Mouse (Mus musculus): ENCODE results near the gene Gm44579.

The Gm44579 gene

DNA sequence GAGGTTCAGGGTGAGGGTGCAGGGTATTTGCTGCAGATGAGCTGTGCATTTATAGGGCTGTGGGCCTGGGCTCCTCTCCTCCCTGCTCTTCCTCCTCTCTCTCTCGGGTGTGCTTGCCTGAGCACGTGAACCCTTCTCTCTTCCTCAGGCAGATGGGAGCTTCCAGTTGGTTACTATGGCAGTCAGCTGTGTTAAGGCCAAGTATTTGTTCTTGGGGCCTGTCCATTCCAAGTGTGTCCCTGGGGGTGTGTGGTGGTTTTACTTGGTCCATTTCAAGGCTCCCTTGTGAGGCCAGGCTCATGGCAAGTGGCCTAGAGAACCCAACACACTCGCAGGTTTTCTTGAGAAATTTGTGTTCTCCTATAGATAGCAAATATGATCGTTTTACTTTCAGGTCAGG is at the start of gene Gm44579, which contains the start of gene Olfr287:
Gm44579 (minus strand) TSS at position 101 of the 400 bp plus-strand sequence.
Olfr287 (minus strand) TSS at position 180 of the 400 bp plus-strand sequence.
- DNase-seq: no peak

DNA sequence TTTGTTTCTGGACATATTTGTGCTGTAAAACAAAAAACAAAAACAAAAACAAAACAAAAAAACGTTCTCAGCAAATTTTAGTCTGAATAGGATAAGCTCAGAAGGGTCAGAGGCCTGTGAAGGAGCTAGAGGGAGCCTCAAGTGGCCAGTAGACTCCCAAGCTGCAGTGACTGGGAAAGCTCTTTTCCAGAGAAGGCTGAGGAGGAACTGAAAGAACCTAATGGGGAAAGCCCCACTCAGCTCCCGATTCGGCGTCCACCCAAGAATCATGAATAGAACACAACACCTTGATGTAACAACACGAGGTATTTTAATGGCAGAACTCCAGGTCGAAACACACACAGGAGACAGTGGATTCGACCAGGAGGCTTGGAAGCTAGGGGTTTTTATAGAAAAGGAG is 37.0 kb upstream of the Gm44579 start:
- DNase-seq: no peak

DNA sequence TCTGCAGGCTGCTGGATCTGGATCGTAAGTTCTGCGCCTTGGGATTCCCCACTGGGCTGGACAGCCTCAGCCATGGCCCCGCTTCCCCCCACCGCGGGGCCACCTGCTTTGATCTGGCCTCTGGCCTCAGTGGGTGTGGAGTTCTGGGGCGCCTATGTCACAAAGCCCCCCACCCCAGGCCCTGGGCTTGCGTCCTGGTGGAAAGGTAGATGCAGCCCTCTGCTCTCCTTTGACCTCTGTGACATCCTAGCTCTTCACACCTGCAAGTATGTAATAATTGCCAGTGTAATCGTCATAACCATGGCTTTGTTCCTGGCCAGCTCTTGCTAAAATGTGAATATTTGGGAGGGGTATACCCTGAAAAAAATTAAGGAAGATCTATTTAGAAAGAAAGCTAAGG is 36.4 kb upstream of the Gm44579 start, which contains the start of gene H1fnt:
H1fnt (minus strand) TSS at position 101 of the 400 bp plus-strand sequence.
- DNase-seq: no peak

DNA sequence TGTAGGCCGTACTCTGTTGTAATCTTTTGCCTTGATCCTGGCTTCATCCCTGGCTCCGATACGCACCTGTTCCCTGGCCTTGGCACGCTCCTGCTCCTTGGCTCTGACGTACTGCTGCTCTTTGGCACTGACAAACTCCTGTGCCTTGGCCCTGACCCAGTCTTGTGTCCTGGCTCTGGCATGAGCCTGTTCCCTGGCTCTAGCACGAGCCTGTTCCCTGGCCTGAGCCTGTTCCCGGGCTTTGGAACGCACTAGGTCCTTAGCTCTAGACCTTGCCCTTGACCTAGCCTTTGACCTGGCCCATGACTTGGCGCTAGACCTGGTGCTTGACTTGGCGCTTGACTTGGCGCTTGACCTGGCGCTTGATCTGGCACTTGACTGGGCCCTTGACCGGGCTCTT is 35.5 kb upstream of the Gm44579 start:
- DNase-seq: peak; percentile 81 to 84

DNA sequence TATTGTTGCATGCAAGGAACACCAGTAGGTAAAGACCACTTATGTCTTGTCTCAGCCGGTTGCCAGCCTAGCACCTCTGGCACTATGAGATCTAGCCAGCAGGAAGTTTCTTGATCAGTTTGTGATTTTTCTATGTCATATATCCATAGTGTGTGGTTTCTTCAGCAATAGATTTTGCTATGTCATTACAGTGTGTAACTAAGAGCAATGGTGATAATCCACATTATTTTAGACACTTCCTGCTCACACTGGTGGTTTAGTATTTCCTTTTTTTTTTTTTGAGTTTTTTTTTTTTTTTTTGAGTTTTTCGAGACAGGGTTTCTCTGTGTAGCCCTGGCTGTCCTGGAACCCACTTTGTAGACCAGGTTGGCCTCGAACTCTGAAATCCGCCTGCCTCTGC is 14.7 kb upstream of the Gm44579 start:
- no peak for DNase-seq

DNA sequence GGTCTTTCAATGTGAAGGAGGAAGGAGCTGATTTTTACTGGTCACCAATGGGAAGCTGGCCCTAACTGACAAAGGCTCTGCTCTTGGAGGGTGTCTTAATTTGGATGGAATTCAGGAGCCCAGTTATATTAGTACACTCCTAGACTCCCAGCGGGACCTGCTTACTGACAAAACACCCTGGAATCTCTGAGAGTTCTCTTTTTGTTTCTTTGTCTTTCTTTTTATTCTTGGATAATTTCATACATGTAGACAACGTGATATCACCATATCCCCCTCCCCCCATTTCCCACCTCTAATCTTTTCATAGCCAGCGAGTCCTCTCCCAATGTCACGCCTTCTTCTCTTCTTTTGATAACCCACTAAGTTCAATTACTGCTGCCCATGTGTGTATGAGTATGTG is 13.6 kb upstream of the Gm44579 start, which contains the start of gene Olfr286:
Olfr286 (minus strand) TSS at position 101 of the 400 bp plus-strand sequence.
- DNase-seq: no peak

DNA sequence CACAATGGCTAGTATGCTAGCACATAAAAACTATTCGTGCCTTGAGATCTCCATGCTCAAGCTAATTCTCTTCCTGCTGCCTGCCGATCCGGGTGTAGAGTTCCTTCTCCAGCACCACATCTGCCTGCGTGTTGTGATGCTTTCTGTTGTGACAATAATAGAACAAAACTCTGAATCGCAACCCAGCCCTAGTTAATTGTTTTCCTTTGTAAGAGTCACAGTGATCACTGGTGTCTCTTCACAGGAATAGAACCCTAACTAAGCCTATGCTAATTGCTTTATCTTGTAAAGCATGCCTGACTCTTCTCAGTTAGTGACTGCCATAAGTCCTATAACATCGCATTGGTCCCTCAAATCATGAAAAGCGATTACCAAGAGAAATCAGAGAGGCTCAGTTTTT is 5.3 kb upstream of the Gm44579 start:
- no peak for DNase-seq

DNA sequence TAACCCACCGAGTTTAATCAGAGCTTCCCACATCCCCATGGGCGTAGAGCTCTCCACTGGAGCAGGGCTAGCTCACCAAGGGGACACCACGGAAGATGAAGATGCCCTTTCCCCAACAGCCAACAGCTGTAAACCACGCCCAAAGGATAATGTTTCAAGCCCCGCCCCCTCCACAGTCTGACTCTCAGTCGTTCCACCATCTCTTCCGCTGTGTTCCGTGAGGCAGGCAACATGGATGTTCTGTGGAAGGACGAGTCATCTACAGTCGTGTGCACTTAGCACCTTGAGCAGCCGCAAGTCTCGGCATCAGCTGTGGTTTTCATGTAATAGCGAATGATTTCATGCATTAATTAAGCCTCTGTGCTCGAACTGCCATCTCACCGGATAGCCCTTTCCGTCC is 4.8 kb upstream of the Gm44579 start:
- DNase-seq: peak in 1 of 2 experiments; percentile 4

DNA sequence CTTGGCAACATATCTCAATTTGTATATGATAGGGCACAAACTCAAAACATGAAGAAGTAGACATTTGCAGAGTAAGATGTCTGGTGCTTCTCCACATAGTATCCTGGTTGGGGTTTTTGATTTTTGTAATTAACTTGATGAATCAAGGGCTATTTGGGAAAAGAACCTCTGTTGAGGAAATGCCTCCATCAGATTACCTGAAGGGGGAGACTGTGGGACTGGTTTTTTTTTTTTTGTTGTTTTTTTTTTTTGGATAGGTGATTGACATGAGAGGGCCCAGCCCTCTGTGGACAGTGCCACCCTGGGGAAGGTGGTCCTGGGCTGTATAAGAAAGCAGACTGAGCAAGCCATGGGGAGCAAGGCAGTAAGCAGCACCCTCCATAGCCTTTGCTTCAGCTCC is 1.6 kb upstream of the Gm44579 start:
- no peak for DNase-seq

DNA sequence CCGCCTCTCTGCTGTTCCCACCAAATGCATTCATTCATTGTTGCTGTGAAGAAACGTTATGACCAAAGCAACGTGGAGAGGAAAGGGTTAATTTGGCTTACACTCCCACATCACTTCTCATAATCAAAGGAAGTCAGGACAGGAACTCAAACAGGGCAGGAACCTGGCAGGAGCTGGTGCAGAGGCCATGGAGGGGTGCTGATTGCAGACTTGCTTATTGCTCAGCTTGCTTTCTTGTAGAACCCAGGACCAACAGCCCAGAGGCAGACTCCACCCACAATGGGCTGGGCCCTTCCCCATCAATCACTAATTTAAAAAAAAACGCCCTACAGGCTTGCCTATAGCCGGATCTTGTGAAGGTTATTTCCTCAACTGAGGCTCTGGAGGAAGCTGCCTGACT is 6.6 kb downstream of the Gm44579 start:
- no peak for DNase-seq

DNA sequence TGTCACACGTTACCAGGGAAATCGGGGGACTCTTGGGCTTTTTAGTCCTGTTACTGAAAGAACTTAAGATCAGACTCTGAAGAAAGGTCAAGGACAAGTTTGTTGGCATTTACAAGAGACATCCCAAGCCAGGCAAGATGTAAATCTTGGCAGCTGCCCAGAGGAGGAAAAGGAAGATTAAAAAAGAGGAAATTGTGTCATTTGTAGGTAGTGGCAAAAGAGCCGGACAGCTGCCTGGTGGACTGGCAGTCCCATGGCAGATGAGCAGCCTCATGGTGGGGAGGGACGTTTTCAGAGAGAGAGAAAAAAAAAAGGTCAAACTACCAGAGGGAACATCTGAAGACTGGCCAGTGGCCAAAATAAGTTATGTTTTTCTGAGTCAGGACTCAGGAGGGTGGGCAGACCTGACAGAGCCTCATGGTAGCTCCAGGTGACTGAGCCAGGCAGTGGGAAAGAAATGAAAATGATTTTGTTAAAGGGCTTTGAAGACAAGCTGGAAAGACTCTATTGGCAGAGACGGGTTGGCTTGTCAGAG is 7.4 kb downstream of the Gm44579 start:
- DNase-seq: peak; percentile 12 to 37

DNA sequence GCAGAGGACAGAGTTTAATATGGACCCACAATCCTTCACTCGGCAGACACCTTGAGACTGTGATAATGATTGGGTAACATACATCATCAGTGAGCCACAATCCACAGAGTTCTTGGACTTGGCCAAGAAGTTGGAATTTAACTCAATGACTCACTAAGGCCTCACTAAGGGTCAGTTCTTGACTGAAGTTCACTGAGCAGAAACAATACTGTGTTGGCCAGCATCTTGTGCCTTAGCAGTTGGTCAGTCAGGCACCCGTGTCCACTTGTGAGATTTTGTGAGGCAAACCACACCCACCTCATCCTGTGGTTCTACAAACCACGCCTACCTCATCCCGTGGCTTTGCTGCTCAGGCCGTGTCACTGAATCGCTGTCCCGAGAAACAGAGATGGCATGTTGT is 11.1 kb downstream of the Gm44579 start:
- DNase-seq: peak; percentile 52 to 73

DNA sequence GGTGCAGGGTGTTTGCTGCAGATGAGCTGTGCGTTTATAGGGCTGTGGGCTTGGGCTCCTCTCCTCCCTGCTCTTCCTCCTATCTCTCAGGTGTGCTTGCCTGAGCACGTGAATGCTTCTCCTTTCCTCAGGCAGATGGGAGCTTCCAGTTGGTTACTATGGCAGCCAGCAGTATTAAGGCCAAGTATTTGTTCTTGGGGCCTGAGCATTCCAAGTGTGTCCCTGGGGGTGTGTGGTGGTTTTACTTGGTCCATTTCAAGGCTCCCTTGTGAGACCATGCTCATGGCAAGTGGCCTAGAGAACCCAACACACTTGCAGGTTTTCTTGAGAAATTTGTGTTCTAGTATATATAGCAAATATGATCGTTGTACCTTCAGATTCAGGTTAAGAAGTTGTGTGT is 25.3 kb downstream of the Gm44579 start, which contains the start of gene Olfr288:
Olfr288 (minus strand) TSS at position 101 of the 400 bp plus-strand sequence.
- DNase-seq: no peak

DNA sequence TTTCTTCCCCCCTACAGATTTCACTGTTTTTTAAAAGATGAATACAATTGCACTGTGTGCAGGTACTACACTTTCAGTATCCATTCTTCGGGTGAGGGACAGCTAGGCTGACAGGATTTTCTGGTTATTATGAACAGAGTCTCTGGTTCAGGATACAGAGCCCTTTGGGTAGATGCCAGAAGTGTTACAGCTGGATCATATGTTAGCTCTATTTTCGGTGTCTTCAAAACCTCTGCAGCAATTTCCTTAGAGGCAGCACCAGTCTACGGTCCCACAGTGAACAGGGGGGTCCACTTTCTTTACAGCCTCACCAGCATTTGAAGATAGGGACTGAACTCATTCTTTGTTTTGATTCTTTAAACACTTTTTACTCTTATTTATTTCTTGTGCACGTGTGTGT is 36.3 kb downstream of the Gm44579 start:
- no peak for DNase-seq

DNA sequence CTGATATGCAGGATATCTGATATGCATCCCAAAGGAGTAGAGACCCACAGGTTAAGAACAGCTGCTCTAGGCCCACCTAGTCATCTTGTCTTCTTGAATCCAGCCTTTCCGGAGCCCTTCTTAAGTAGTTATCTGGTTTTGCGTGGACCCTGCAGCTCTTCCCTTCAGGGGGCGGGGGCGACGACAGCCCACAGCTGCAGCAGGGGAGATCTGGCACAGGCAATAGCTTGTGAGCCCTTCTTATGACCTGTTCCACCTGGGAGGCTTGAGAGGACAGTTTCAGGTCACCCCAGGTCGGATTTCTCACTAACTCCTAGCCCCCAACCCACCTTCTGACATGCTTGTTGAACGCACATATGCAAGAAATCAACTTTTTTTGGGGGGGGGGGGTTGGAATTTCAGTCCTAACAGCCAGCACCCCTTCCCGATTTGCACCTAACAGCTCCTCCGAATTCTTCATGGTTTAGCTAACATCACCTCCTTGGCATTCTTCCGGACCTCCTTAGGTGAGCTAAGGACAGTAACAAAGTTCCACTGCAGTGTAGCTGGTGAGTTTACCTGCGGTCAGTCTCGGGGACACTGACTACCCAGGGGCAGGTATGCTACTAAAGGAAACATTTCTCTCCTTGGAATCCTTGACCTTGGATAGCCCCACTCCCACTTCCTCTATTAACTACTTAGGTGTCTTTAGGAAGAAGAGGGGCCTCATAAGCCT is 38.8 kb downstream of the Gm44579 start:
- peak; percentile 23 to 37 for DNase-seq

DNA sequence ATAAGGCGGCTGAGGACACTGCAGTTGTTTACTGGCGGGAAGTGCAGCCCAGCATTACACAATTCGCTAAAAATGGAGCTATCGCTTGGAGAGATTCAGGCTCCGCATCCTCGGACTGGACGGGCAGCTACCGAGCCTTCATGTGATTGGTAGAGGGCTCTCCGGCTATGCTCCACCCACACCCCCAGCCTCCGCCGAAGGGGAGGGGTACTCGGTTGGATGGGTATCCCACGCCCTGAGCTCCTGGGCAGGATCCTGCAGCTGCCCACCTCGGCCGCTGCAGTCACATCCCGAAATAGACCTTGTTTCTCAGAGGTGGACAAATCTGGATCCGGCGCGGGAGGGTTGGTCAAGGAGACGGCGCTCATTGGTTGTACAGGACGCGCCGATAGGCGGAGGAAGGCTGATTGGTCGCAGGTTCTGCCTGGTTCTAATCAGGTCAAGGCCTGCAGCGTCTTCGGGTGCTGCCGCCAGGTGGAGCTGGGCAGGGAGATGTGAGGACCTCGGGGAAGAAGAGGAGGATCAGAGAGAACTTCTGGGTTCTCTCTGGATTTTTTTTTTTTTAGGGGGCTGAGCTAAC is 39.6 kb downstream of the Gm44579 start:
- DNase-seq: peak; percentile 93 to 95

DNA sequence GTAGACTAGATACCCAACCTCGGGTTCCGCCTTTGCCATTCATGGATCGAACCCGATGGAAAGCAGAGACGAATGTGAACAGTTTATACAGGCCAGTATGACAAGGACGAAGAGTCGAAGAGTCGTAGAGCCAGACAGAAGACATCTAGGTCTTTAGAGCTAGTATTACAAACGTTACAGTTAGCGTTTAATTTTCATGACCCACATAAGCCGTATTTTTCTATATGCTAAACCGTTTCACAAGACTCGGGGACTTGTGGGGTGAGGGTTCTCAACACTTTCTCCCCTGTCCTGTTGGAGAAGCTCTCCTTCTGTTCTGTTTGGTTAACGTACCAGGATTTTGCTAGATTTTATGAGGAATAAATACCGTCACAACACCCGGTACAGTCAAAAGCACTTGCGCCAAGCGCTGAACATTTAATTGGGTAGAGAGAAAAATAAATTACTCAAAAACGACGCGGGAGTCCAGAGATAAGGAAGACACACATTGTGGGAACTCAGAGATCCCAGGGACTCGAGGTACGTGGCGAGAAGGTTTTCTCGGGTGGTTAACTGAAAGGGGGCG is 40.1 kb downstream of the Gm44579 start:
- no peak for DNase-seq

DNA sequence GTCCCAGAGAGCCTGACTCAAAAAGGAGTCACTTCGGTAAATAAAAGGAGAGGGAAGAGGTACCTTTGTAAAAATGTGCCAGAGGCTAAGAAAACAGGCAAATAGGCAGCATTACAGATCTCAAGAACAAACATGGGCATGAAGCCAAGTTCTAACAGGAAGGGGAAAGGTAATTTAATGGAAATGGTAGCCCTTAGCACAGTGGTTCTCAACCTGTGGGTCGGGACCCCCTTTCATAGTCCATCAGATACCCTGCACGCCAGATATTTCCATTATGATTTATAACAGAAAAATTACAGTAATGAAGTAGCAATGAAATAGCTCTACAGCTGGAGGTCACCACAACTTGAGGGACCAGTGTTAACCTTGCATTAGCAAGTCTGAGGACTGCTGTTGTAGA is 43.5 kb downstream of the Gm44579 start:
- DNase-seq: no peak

DNA sequence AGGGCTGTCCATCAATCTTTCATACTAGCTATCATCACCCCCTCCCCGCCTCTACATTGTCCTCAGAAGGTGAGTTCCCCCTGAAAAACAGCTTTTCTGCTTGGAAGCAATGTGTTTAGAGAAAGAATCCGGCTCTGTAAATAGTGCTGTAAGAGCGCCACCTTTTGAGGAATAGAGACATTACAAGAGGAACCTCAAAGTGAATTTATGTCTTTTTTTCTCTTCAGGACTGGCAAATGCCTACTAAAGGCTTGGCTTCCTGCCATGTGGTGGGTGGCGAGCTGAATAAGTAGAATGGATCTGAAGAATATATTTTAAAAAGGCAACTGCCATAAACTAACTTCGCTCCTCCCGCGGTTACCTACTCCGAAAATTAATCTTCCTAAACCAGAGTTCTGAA is 47.0 kb downstream of the Gm44579 start:
- peak; percentile 19 to 29 for DNase-seq

DNA sequence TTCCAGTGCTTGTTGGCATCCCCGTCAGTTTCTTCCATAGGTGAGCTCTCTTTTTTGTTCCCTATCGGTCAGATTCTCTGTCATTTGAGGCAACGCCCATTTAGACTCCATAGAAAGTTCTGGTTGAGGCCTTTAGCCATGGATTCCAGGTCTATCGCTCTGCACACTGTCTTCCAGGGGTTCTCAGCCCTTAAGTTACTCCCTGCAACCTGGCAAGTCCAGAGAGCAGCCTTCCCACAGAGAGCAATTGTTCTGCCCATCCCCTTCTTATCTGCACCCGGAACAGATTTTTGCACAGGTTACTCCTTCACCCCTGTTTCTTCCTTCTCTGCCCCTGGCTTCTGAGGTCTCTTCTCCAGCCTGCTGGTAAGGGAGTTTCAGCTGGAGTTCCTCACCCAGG is 48.7 kb downstream of the Gm44579 start:
- no peak for DNase-seq

DNA sequence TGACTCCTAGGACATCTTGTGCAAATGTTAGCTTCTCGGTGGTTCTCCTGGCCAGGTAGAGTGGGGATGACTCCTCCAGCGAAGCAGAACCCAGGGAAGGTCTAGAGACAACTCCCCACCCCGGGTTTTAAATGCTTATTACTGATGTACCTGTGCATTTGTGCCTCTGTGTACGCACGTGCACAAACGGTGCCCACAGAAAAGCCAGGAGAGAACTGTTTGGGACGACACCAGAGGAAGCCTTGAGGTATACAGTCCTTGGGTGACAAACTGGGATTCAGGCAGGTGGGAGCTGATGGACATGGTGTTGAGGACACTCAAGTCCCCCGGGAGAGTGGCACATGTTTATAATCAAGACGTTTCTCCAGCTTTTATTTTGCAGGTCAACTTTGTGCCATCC is 49.9 kb downstream of the Gm44579 start:
- no peak for DNase-seq

DNA sequence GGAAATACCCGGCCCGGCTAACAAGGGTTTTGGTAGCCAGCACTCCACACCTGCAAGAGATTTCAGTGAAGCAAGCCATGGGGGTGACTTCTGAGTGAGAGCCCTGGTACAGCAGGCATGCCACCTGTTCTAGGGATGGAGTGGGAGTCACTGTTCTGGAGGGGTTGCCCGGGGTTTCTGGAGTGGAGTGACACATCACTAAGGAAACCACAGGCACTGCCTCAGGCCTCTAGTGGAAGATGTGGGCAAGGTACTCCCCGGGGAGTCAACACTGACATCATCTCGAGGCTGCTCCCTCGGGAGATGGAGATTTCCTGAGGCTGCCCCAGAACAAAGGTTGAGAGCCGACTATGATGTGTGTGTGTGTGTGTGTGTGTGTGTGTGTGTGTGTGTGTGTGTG is 50.4 kb downstream of the Gm44579 start:
- DNase-seq: no peak

DNA sequence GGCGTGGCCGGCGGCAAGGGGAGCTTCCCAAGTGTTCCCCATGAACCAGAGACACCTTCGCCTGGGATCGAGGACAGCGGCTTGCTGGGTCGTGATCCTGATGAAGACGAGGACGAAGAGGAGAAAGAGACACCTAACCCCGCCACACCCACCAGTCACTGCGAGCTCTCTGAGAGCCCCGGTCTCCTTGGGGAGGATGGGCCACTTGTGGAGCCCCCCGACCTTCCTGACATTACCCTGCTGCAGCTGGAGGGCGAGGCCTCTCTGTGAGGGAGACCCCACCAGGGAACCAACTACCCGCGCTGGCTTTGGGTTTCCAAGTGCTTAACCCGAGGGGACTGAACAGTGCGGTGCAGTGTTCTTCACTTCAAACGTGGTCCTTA is 52.2 kb downstream of the Gm44579 start:
- DNase-seq: no peak

All from kidney, postnatal 36 days (tissue).